Mouse (Mus musculus): ENCODE data around the gene Grid1.

Gene Grid1

GRCm38 (mm10) chr14:35393591-35393990, 573.7 kb downstream of the Grid1 start:
- in situ Hi-C loops (cut with MboI) = no loop called here

- in situ Hi-C loops (cut with MboI) = no loop called here
These were observed 584.5 kb downstream of the Grid1 start for GRCm38 (mm10) chr14:35404249-35404908.

GRCm38 (mm10) chr14:35430259-35430658, 610.4 kb downstream of the Grid1 start:
- in situ Hi-C loops (cut with MboI) = no loop called here

- in situ Hi-C loops (cut with MboI) = no loop called here
These were observed 633.8 kb downstream of the Grid1 start for GRCm38 (mm10) chr14:35453702-35454101.

DNA sequence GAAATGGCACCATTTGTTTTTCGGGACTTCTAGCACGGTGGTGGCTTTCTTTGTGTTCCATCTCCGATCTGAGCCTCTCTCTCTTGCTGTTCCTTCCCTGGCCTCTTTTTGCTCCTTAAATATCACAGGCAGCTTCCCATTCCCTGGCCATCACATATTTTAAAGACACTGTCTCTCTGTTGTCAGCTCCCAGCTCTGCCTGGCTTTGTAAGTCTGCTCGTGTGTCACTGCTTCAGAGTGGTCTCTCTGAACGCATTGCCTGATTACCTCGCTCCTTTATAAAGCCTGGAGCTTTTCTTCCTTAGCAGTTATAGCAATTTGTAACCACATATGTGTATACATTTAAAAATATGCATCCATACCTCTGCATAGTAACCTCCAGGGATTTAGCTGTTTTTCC, 648.3 kb downstream of the Grid1 start:
- in situ Hi-C loops (cut with MboI) = no loop called here

- in situ Hi-C loops (cut with MboI) = no loop called here
These were observed 666.1 kb downstream of the Grid1 start for GRCm38 (mm10) chr14:35486017-35486416.

- in situ Hi-C loops (cut with MboI) = no loop called here
These were observed 682.4 kb downstream of the Grid1 start for GRCm38 (mm10) chr14:35502324-35502723.

GRCm38 (mm10) chr14:35519402-35519801, 699.5 kb downstream of the Grid1 start:
- in situ Hi-C loops (cut with MboI) = no loop called here

GRCm38 (mm10) chr14:35538835-35539234, 718.9 kb downstream of the Grid1 start:
- in situ Hi-C loops (cut with MboI) = no loop called here

DNA sequence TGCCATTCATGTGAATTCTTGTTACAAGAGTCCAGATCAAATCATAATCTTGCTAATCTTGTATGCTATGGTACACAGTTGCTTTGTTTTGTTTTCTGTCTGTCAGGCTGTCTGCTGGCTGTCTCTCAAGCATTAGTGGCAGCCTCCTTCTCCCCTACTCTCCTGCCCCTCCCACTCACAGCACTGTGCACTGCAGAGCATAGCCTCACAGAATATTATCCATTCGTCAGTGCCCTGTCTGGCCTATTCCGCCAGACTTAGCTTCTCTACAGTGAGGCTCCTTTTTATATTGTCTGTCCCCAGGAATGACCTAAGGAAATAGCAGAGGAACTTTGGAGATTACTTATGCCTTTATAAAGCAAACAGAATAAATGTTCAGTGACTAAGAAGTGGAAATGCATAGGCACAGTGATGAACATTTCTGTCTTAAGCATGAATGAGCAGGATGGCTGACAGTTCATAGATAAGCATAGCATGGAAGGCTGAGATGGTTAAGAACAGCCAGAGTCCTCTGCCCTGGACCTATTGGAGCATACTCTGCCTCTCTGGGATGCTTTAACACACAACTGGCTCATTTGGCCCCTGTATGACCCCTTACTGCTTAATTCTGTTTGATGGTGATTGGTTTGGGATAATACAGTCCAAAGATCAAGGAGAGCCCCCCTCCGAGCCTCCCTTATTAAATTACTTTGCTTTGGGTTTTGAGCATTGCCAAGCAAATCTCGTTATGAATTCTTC, 721.5 kb downstream of the Grid1 start:
- in situ Hi-C loops (cut with MboI) = no loop called here

DNA sequence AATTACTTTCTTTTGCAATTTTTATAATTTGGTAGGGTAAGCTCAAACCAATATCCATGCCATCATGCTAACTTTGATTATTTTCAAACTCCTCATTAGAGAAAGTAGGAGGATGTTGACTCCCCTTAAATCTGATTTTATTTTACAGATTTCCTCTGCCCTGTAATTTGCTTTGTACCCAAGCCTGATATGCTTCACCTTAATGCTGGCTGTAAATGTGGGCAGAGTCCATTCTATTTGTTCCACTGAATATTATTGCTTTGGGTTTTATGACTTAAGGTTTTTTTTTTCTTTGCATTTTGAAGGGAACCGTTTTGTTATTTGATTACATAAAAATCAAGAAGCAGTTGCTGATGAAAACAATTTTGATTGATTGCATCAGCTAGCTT, 722.1 kb downstream of the Grid1 start:
- in situ Hi-C loops (cut with MboI) = no loop called here

DNA sequence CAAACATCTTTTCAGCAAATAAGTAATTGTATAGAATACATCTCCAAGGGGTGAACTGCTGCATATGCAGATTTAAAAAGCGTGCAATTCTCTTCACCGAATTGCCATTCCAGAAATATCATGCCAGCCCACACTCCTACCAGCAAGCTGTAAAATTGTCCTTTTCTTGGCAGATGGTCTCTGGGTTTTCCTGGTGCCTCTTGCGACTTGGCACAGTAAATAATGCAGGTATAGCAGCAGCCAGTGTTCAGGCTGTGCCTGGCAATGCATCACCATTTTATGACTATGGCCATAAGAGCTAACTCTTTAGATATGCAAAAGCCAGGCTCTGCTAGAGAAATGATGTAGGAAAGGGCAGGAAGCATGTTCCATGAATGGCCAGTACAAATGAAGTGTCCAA, 734.4 kb downstream of the Grid1 start:
- in situ Hi-C loops (cut with MboI) = no loop called here

DNA sequence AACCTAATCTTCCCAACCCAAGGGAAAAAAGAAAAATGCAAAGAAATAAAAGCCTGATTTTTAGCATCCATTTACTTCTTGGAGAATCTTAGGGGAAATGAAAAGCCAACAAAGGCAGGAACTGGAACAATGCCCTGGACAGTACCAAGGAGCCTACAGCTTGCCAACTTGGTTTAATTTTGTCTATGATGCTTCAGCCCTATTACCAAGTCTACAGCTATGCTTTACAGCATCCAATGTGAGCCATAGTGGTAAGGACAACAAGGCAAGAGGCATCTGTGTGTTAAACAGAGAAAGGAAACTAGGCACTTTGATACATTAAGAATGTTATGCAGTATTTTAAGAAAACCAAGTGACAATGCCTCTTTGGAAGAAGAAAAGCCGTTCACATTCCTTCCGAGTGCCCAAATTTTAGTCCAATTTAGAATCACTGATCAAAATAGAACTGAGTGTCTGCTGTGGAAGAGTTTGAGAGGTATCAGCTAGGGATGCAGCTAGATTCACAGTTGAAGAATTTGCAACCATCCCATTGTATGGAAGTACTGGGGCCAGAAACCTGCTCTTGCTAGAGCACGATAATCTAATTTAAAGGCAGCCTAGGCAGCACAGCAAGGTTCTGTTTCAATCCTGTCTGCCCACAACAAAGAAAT, 741.5 kb downstream of the Grid1 start:
- in situ Hi-C loops (cut with MboI) = no loop called here

- in situ Hi-C loops (cut with MboI) = no loop called here
These were observed 753.1 kb downstream of the Grid1 start for GRCm38 (mm10) chr14:35572991-35573502.

DNA sequence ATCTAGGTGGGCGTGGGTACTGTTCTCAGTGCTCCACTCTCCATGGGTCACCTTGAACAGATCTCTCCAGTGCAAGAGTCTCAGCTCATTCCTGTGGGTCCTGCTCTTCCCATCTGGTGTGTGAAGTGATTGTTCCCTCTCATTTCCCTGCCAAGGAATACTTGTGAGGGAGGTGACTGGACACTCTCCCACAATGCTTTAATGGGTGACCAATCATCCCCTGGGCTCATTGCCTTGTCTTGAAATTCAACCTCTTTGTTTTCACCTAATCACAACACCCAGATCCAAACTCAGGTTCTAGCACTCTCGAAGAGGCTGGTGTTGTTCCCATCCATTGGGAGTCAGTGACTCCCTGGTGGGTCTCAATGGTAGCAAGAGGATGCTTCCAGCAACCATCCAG, 754.6 kb downstream of the Grid1 start:
- in situ Hi-C loops (cut with MboI) = no loop called here

DNA sequence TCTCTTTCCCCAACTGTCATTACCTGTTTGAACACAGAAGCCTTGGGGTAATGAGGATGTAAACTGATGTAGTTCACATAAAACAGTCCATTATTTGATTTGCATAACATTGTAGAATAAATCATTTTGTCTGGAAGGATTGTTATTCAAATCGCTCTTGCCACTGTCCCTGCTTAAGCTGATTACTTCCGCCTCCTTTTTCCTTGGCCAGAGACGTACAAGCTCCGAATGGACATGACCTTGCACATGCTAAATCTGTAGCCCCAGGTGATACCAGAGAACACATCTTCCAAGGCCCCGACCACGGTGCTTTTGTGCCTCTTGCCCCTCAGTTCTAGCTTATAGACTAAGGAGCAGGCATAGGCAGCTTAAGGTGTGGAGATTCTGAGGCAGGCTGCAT, 755.4 kb downstream of the Grid1 start:
- in situ Hi-C loops (cut with MboI) = no loop called here

DNA sequence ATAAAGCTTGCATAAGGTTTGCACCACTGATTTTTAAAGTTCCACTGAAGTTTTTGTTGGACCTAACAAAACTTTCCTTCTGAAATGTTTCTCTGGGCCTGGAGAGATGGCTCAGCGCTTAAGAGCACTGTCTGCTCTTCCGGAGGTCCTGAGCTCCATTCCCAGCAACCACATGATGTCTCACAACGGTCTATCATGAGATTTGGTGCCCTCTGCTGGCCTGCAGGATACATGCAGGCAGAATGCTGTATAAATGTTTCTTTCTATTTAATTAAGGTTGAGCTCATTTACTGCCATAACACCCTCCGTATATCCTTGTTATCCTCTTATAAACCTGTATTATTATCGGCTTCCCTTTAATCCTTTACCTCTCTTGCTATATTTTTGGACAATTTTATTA, 805.8 kb downstream of the Grid1 start:
- in situ Hi-C loops (cut with MboI) = no loop called here
